Mouse (Mus musculus): ENCODE data around the gene Pabpc6.

Pabpc6 gene

DNA sequence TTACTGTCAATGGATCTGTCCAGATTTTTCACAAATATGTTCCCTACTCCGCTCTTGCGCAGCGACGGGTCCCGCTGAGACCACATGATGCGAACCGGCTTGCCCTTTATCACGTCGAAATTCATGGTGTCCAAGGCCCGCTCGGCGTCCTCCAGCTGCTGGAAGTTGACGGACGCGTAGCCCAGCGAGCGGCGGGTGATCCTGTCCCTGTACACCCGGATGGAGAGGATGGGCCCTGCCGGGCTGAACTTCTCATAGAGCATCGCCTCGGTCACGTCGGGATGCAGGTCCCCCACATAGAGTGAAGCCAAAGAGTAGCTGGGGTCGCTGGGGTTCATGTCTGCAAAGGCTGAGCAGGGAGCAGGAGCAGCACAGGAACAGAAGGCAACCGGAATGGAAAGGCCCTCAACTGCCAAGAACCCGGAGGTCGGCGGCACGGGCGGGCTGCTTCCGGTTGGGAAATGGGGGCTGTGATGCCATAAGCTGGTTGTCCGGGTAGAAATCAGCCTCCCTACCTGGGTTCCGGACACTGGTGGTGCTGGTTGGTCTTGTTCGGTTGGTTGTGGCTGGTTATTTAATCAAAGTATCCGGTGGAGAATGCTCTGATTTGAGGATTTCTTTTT lies at the start of gene Pabpc6:
Pabpc6 (minus strand) TSS at position 435 of the 623 bp plus-strand sequence.
- DNase-seq (ENCODE audit: inconsistent age in 2 of 2, low spot score in 1 of 2): no peak

DNA sequence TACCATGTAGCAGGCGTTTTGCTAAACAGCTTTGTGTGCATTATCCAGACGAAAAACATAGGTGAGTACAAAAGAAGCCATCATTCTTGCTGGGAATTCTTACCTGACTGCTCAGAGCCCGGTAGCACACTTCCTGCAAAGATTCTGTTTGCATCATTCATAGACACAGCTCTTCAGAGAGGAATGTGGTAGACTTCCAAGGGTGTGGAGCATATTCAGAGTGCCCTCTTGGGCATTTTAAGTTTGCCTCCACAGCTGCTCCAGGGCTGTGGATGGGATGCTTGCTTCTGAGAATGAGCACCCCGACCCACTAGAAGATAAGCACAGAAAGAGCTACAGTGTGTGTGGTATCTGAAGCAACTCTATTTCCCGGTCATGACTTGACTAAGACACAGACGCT lies 41.4 kb upstream of the Pabpc6 start:
- DNase-seq (ENCODE audit: inconsistent age in 2 of 2, low spot score in 1 of 2): no peak

DNA sequence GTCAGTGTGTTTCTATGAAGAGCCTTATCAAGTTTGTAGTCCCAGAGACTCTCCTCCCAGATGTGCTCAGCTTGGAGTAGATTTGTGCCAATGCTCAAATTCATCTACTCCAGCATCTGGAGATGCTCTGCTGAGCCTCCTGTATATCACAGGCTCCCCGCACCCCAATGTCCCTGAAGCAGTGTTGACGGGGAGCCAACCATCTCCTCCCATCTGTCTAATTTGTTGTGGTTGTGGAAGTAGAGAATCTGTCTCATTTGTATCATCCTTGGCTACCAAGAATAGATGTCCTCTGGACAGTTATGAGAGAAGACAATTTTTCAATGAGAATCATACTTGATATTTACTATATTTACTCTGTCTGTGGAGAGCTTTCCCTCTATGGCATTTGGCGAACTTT lies 39.4 kb upstream of the Pabpc6 start:
- DNase-seq (ENCODE audit: inconsistent age in 2 of 2, low spot score in 1 of 2): no peak

DNA sequence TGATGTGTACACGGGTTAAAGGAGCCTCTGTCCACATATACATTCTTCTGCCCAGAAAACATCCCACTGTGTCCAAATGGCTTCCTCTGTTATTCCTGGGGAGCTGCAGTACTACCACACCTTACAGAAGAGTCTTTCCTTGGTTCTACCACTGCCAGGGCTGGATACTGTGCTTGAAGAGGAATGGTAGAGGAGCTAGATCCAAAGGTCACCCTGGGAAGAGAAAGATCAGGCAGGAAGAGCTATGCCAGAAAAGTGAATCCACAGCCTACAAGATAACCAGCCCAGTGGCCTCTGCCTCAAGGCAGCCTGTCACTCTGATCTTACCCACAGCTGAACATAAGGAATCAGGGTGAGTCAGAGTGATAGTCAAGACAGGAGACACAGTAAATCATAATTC lies 37.8 kb upstream of the Pabpc6 start:
- DNase-seq (ENCODE audit: inconsistent age in 2 of 2, low spot score in 1 of 2): no peak

DNA sequence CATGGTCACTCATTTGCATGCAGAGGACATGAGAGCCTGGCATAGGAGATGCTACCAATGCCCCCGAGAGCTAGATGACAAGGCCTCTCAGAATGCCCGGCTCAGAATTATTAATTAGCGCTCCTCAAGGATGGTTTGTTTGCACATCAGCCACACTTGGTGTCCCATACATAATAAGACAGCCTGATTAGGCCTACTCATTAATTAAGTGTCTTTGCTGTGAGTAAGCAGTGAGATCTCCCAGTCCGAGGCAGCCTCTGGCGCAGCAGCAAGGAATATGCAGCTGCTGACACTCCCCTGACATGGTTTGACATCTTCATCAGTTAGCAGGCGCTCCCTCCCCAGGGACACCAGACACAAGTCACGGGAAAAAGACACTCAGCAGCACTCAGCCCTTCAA lies 28.2 kb upstream of the Pabpc6 start:
- no peak for DNase-seq (ENCODE audit: inconsistent age in 2 of 2, low spot score in 1 of 2)

DNA sequence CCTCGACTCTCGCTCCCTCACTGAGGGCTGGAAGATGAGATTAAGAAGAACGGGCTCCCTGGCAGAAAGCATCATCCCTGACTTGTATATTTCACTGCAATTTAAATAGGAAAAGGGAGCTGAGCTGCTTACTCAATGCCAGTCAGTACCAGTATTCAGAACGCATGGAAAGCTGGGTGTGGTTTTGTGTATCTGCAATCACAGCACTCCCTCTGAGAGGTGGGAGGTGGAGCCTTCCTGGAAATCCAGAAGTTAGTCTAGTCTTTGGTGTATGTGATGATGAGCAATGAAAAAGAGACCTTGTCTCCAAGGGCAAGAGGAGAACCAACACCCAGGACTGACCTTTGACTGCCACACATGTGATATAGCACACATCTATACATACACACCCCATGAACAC lies 21.7 kb upstream of the Pabpc6 start:
- no peak for DNase-seq (ENCODE audit: inconsistent age in 2 of 2, low spot score in 1 of 2)

DNA sequence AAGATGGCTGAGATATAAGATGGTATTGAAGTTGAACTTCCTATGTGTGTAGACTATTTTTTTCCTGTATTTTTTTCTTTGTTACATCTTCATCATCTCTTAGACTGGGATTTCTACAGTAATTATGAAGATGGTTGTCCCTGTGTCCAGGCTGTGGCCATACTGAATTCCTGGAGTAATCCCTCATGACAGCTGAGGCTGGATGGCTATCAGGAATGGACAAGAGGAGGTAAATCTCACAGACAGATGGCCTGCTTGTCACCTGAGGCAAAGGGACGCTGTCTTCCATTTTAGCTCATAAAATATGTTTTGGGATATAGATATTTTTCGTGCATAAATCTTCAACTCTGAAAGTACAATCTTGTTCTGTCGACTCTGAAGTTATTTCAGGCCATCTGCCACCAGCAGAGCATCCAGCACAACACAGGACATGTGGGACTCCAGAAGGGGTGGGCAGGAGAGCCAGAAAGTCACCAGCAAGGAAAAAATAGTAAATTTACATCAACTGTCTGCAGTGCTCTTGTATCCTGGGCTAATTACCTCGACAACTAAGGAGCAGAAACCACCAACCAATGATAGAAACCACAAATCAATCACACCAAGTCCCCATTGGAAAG lies 14.1 kb upstream of the Pabpc6 start:
- DNase-seq (ENCODE audit: inconsistent age in 2 of 2, low spot score in 1 of 2): no peak

DNA sequence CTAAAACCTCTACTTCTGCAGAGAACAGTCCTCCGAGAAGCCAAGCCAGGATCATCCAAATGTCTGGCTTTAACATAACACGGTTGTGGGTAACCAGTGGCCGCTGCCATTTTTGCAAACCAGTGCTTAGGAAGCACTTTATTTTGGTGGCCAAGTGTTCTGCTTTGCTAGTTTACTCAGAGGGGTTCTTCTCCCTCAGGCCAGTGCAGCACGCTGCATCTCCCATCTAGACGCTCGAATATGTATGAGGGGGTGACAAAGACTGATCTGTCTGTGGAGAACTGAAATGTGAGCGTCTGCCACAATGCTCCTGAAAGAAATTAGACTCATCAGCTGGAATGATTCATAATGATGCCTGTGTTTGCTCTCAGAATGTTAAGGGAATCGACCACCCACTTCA lies 11.2 kb upstream of the Pabpc6 start:
- DNase-seq (ENCODE audit: inconsistent age in 2 of 2, low spot score in 1 of 2): no peak

DNA sequence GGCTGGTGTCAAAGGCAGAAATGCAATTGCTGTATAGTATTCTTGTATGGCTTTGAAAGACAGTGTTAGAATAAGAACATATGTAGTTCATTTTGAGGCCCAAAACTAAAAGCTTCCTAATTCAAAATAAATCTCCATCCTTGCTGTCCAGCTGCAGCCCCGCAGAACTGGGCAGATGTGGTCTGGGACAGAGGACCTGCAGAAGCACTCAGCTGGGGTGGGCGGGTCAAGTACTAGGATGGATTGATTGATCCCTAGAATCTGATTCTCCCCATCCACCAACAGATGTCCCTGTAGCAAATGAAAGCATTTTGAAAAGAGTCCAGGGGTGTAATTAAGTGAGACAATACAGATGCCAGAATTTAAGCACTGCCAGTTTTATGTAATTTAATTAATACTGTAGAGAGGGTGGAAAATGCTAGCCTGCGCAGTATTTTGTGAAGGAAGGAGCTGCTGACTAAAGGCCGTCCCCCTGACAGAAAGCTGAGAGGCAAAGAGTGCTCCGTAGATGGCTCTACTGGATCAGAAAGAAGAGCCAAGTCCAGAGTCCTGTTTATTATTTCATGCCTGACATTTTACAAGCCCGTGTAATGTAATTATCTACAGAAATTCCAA lies 5.8 kb upstream of the Pabpc6 start:
- no peak for DNase-seq (ENCODE audit: inconsistent age in 2 of 2, low spot score in 1 of 2)

DNA sequence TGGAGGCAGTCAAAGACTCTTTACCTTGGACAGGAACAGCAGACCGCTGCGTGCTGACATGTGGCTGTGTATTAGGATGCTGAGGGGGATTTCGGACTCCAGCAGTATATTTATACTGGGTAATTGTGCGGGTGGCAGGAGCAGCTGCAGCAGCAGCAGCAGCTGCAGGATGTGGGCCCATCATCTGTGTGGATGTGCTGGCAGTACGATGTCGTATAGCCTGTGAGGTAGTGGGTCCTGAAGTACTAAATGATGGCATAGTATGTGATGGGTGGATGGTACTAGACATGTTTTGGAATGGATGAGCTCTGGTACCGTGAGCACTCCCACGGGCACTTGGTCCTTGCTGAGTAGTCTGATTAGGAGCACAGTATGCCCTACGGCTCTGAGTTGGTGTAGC lies 1.6 kb downstream of the Pabpc6 start:
- DNase-seq (ENCODE audit: inconsistent age in 2 of 2, low spot score in 1 of 2): no peak

DNA sequence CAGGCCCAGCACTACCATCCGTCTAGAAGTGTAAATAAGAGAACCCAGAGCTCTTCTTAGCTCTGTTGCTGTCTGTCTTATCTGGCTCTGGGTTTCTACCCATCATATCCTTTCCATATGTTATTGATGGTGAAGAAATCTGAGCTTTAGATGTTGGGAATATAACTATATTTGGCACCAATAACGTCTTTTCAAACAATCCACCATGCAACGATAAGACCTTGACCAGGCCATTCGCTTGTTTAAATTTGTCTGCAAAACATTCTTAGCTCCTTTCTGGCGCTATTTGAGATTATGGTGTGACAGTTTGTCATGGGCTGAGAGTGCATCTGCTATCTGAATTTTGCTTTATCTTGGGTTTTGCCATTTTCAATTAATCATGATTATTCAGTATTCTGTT lies 10.9 kb downstream of the Pabpc6 start:
- no peak for DNase-seq (ENCODE audit: inconsistent age in 2 of 2, low spot score in 1 of 2)

DNA sequence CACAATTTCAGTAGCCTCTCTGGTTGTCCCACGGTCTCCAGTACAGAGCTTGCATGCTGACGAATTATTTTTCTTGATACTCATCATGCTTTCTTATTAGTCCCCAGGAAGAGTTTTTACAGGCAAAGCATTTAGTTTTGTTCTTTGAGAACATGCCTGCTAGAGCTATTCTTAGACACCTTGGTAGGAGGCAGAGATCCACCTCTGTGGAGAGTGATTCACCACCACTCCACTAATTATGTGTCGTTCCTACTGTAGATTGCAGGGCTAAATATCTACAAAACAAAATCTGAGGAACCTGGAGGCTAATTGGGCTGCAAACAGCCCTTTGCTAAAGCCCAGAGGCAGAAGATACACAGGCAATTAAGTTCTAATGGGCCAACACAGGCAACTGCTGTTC lies 15.4 kb downstream of the Pabpc6 start:
- peak; percentile 6 to 30 for DNase-seq (ENCODE audit: inconsistent age in 2 of 2, low spot score in 1 of 2)

DNA sequence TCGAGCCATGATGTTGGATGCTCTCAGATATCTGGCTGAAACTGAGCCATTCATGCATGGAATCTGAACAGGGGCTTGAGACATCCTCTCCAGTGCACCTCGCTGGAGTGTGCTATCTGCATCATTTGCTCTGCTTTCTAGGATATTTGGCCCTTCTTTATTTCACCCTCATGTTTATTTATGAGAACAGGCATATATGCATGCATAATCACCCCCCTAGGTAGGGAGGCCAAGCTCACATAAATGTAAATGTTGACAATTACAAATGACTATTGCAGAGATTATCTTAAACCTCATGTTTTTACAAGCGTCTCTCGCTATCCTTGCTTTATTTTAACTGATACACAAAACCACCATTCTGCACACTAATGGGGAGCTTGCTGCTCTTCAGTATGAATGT lies 21.9 kb downstream of the Pabpc6 start:
- no peak for DNase-seq (ENCODE audit: inconsistent age in 2 of 2, low spot score in 1 of 2)

DNA sequence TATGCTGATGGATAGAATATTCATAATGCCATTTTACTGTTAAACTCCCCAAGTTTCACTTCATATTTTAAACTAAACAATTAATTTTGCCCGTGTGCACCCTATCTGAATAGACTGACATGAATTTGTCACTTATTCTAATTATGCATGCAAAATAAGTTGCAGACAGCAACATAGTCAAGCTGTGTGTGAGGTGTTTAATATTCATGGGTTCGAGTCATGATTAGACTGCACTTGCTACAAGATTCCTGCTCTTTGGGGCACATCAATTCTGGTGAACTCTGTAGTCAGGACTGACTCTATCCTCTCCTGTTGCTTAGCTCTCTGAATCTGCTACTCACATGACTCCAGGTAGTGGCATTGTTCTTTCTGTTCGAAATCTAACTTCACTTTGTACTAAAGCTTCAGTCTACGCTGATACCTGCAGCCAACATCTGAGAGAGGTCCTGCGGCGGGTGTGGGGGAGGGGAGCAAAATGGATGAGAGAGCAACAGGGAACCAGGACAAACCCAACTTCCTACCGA lies 25.8 kb downstream of the Pabpc6 start:
- no peak for DNase-seq (ENCODE audit: inconsistent age in 2 of 2, low spot score in 1 of 2)

DNA sequence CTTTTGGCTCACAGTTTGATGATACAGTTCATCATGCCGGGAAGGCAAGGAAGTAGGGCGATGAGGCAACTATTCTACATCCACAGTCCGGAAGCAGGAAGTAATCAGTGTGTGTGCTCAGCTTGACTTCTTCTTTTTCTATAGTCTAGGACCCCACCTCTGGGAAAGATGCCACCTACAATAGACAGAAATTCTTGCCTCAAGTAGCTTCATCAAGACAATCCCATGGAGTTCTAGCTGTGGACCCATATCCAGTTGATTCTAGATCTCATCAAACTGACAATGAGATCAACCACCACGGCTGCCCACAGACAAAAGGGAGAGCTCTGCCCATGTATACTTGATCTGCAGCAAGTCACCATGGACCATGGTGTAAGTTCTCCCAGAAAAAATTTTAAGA lies 32.5 kb downstream of the Pabpc6 start:
- DNase-seq (ENCODE audit: inconsistent age in 2 of 2, low spot score in 1 of 2): no peak

DNA sequence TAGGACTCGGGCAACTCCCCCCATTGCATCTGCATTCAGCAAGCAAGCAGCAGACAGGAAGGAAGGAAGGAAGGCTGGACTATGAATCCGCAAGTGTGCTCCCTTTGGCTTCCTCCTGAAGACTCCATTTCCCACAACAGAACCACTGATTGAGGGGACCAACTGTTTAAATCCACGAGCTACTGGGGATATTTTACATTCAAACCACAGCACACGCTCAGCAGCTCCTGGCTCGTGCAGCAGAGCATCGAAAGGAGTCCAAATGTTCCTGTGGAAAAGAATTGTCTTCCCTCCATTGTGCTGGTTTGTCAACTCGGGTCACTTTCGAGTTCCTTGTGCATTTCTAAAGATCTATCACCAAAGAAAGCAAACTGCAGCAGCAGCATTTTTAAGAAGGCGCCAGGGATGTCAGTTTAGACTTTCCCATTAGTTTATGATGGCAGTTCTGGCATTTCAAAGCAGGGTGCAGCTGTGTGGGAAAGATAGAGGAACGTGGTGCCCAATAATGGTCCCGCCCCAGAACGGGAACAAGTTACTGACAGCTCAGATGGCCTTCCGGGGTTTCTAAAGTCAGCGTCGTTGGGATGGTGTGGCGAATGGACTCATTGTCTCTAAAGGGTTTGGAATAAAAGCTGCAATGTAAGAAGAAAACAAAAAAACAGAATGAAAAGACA lies 36.8 kb downstream of the Pabpc6 start:
- no peak for DNase-seq (ENCODE audit: inconsistent age in 2 of 2, low spot score in 1 of 2)

DNA sequence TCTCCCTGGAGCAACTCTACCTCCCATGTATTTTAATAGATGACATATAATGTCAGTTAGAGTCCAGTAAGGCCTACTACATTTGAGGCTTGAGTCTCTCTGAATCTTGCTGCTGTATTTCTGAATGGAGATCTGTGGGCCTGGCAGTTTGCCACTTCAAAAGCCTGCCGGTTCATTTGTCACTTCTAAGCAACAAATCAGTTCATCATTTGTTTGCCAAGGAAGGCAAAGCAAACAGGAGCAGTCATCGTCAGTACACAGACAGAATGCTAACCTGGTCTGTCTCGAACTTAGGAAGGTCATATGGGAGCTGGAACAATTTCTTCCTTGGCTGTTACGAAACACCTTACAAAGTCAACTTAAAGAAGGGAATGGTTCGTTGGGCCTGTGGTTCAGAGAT lies 37.4 kb downstream of the Pabpc6 start:
- no peak for DNase-seq (ENCODE audit: inconsistent age in 2 of 2, low spot score in 1 of 2)

DNA sequence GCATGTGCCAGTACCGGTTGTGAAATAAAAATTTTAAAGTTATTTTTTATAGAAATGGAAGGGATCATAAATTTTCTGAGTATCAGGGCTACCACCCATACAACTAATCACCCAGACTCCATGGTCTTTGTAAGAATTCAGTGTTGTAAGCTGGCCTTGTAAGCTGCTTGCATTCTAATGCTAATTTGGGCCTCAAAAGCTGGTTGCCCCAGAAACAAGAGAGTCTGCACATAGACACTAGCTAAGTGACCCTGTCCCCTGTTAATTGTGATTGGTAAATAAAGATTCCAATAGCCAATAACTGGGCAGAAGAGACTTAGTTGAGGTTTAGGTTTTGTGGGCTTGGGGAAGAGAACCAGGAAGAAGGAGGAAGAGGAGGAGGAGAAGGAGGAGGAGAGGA lies 38.4 kb downstream of the Pabpc6 start:
- no peak for DNase-seq (ENCODE audit: inconsistent age in 2 of 2, low spot score in 1 of 2)

DNA sequence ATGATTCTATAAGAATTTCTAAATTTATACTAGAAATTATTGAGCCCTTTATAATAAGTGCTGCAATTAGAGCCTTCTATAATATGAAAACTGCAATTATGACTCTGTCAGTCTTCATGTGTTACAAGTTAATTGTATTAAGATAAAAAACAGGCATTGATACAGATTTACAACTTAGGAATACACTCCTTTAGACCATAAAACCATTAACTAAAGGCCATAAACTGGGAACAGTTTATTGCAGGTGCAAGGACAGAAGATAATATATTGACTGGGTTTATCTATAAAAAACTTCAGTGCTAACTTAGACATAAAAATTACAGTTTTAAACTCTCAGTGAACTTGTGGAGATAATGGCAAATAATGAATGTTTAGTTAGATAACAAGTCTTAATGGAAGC lies 42.5 kb downstream of the Pabpc6 start:
- DNase-seq (ENCODE audit: inconsistent age in 2 of 2, low spot score in 1 of 2): no peak

All from adrenal gland, adult (tissue).